Comparison of ENCODE assay signal across 8 mouse cellular contexts in the genomic region with DNA sequence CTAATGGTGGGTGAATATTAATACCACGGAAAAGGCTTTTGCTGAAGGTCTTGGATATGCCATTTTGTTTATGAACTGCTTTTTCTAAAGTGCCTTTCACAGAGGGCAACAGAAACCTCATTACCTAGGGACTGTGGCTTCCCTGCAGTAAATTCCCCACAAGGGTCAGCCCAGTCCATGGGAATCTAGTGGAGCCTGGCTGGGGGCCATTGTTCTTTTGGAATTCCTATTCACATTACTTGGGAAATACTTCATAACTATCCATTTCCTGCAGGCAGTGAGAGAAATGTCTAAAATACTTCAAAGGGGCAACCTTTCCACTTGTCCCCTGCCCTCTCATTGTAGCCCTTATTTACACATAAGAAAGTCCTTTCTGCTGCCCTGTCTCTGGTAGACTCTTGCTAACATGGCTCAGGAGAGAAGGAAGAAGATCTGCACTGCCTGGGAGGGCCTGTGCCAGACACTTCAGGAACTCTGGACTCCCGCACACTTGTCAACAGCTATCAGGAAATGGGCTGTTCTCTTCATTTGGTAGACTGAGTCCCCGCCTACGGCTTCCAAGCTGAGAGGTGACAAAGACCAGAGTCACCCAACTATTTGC.
A peak's percentile ranks its signal among the peaks of the same experiment; 100 is the strongest.
DNase-seq lines count a peak whose midpoint lies in the region; ATAC-seq and TF ChIP-seq lines count a peak whose summit lies in the region.

No protein-coding gene starts in this region.

- H3K4me1 ChIP-seq in midbrain, embryonic 11.5 days (ENCODE audit: control insufficient read depth, insufficient read depth, low read length) = no peaks in the 10 kb centered on the region
- H3K4me1 ChIP-seq in midbrain, postnatal 0 days (ENCODE audit: insufficient read depth, low read length) = no peaks in the 10 kb centered on the region
- peaks cover 20% of the 10 kb centered on the region for H3K4me1 ChIP-seq in heart, embryonic 12.5 days (replicated peaks)
- H3K4me1 ChIP-seq in kidney, embryonic 16.5 days (ENCODE audit: insufficient read depth, low read length) = peaks cover 8% of the 10 kb centered on the region
- peaks cover 19% of the 10 kb centered on the region; the same call in 1 of the 2 replicates for H3K4me1 ChIP-seq in small intestine, adult 2 months (ENCODE audit: control insufficient read depth, insufficient read depth, insufficient read length, low read length)

- WGBS in midbrain, embryonic 11.5 days = 68% methylated on average over 4 of the region's 4 CpGs
- WGBS in midbrain, postnatal 0 days = 67% methylated on average over 4 of the region's 4 CpGs
- WGBS in heart, embryonic 12.5 days = 28% methylated on average over 4 of the region's 4 CpGs
- 59% methylated on average over 4 of the region's 4 CpGs for WGBS in kidney, embryonic 16.5 days
- WGBS in small intestine, adult 2 months = 32% methylated on average over 4 of the region's 4 CpGs

- no peak for DNase-seq in midbrain, embryonic 11.5 days (ENCODE audit: low spot score, missing footprints)
- DNase-seq in midbrain, postnatal 0 days (ENCODE audit: low spot score) = no peak
- DNase-seq in urinary bladder, adult 18-20 months (ENCODE audit: low spot score in 2 of 2) = no peak
- no peak for DNase-seq in layer of hippocampus, postnatal 25 days (ENCODE audit: extremely low spot score in 1 of 2, low spot score in 1 of 2)
- no peak for DNase-seq in spleen, adult 18-20 months

- H3K4me2 ChIP-seq in midbrain, embryonic 11.5 days = no peak overlapping the region
- no peak overlapping the region for H3K4me2 ChIP-seq in midbrain, postnatal 0 days (ENCODE audit: low read depth, low read length, poor library complexity, severe bottlenecking)
- no peak overlapping the region; the same call in 1 of the 2 replicates for H3K4me2 ChIP-seq in heart, embryonic 12.5 days
- peak overlapping the region; percentile 49; the same call in 1 of the 2 replicates for H3K4me2 ChIP-seq in kidney, embryonic 16.5 days (replicated peaks; ENCODE audit: low read depth, low read length)

- no peaks in the 10 kb centered on the region for H3K9me3 ChIP-seq in midbrain, embryonic 11.5 days (ENCODE audit: control insufficient read depth, low read length)
- H3K9me3 ChIP-seq in midbrain, postnatal 0 days (ENCODE audit: low read length) = no peaks in the 10 kb centered on the region
- no peaks in the 10 kb centered on the region for H3K9me3 ChIP-seq in heart, embryonic 12.5 days (replicated peaks)
- H3K9me3 ChIP-seq in kidney, embryonic 16.5 days (ENCODE audit: low read length) = no peaks in the 10 kb centered on the region

- no peak overlapping the region for H3K4me3 ChIP-seq in midbrain, embryonic 11.5 days (ENCODE audit: low read depth, low read length)
- no peak overlapping the region for H3K4me3 ChIP-seq in midbrain, postnatal 0 days (ENCODE audit: low read depth, low read length)
- H3K4me3 ChIP-seq in heart, embryonic 12.5 days = no peak overlapping the region
- H3K4me3 ChIP-seq in kidney, embryonic 16.5 days (ENCODE audit: low read length) = no peak overlapping the region
- H3K4me3 ChIP-seq in small intestine, adult 2 months (ENCODE audit: low read depth, low read length) = no peak overlapping the region

- H3K9ac ChIP-seq in midbrain, embryonic 11.5 days (ENCODE audit: low read length) = no peak overlapping the region
- no peak overlapping the region for H3K9ac ChIP-seq in midbrain, postnatal 0 days (replicated peaks; ENCODE audit: low read length, poor library complexity, severe bottlenecking)
- H3K9ac ChIP-seq in heart, embryonic 12.5 days = no peak overlapping the region
- H3K9ac ChIP-seq in kidney, embryonic 16.5 days (replicated peaks; ENCODE audit: low read length) = no peak overlapping the region

- no peak for TF ChIP-seq POLR2A in small intestine, adult 2 months (IDR thresholded peaks at IDR 0.05; ENCODE audit: low read depth, low read length)

- TF ChIP-seq CTCF in midbrain, postnatal 0 days (IDR thresholded peaks at IDR 0.05) = no peak
- TF ChIP-seq CTCF in small intestine, adult 2 months (IDR thresholded peaks at IDR 0.05; ENCODE audit: extremely low read depth, insufficient read length, insufficient replicate concordance, low read depth, low read length) = no peak

- peak; percentile 47; the same call in 1 of the 2 replicates for ATAC-seq in midbrain, embryonic 11.5 days (ENCODE audit: low FRiP score)
- ATAC-seq in midbrain, postnatal 0 days (ENCODE audit: low FRiP score) = no peak
- ATAC-seq in heart, embryonic 12.5 days (ENCODE audit: insufficient number of reproducible peaks, low FRiP score) = peak; percentile 47
- peak; percentile 16; the same call in 1 of the 2 replicates for ATAC-seq in kidney, embryonic 16.5 days (ENCODE audit: low FRiP score, low TSS enrichment)

- no peak overlapping the region for H3K27ac ChIP-seq in midbrain, embryonic 11.5 days (ENCODE audit: low read depth, low read length)
- H3K27ac ChIP-seq in midbrain, postnatal 0 days (ENCODE audit: low read depth, low read length) = no peak overlapping the region
- H3K27ac ChIP-seq in heart, embryonic 12.5 days (ENCODE audit: poor library complexity, severe bottlenecking) = no peak overlapping the region
- H3K27ac ChIP-seq in kidney, embryonic 16.5 days (ENCODE audit: low read length) = no peak overlapping the region
- peak overlapping the region; percentile 79 for H3K27ac ChIP-seq in small intestine, adult 2 months (ENCODE audit: insufficient read depth, low read depth, low read length)

- H3K36me3 ChIP-seq in midbrain, embryonic 11.5 days (ENCODE audit: control insufficient read depth, insufficient read depth, low read length) = no peaks in the 10 kb centered on the region
- H3K36me3 ChIP-seq in midbrain, postnatal 0 days (ENCODE audit: insufficient read depth, low read length) = no peaks in the 10 kb centered on the region
- peaks cover 20% of the 10 kb centered on the region for H3K36me3 ChIP-seq in heart, embryonic 12.5 days
- no peaks in the 10 kb centered on the region for H3K36me3 ChIP-seq in kidney, embryonic 16.5 days (ENCODE audit: insufficient read depth, low read length)
- H3K36me3 ChIP-seq in small intestine, adult 2 months (ENCODE audit: control insufficient read depth, insufficient read depth, low read length) = peaks cover 13% of the 10 kb centered on the region; the same call in 1 of the 2 replicates

- no peaks in the 10 kb centered on the region for H3K27me3 ChIP-seq in midbrain, embryonic 11.5 days (ENCODE audit: control insufficient read depth, insufficient read depth, low read length)
- H3K27me3 ChIP-seq in midbrain, postnatal 0 days (ENCODE audit: insufficient read depth, low read length) = no peaks in the 10 kb centered on the region
- no peaks in the 10 kb centered on the region for H3K27me3 ChIP-seq in heart, embryonic 12.5 days (replicated peaks)
- no peaks in the 10 kb centered on the region for H3K27me3 ChIP-seq in kidney, embryonic 16.5 days (ENCODE audit: insufficient read depth, low read length)
- no peaks in the 10 kb centered on the region for H3K27me3 ChIP-seq in small intestine, adult 2 months (ENCODE audit: control insufficient read depth, insufficient read depth, low read length)
